Mouse (Mus musculus) thymus, adult 2 months (tissue): ENCODE results near the gene Nav1. TPM values are rescaled to one million over a fixed set of nuclear protein-coding genes. Genes with fewer than 3 reads are reported as not detected.

Experiments
- DNase-seq: peaks from one replicate; pipeline ENCODE4 v3.0.0; 2021
- H3K27ac ChIP-seq: fragments of 200-500 bp; 2 replicates; pipeline ENCODE4 v1.5.1; 2012; ENCODE audit warnings: low read length, control low read depth; ENCODE audit not compliant: control insufficient read depth, insufficient read depth
- H3K27me3 ChIP-seq: fragments of 200-500 bp; 2 replicates; pipeline ENCODE4 v1.6.1; 2012; ENCODE audit warnings: mild to moderate bottlenecking, low read length, moderate library complexity, mixed read lengths; ENCODE audit not compliant: control insufficient read depth, insufficient read depth
- H3K36me3 ChIP-seq: fragments of 200-500 bp; 2 replicates; pipeline ENCODE4 v1.6.1; 2012; ENCODE audit warnings: mild to moderate bottlenecking, low read length, moderate library complexity; ENCODE audit not compliant: control insufficient read depth, insufficient read depth
- H3K4me1 ChIP-seq: fragments of 200-500 bp; replicated peaks from 2 replicates; pipeline ENCODE4 v1.6.1; 2012; ENCODE audit warnings: low read length; ENCODE audit not compliant: control insufficient read depth, insufficient read depth
- H3K4me3 ChIP-seq: fragments of 200-500 bp; 2 replicates; pipeline ENCODE4 v1.5.1; 2012; ENCODE audit warnings: mild to moderate bottlenecking, low read length, control low read depth, moderate library complexity; ENCODE audit not compliant: control insufficient read depth, insufficient read depth
- CTCF ChIP-seq: fragments of 200-500 bp; IDR thresholded peaks from 2 replicates; pipeline ENCODE4 v1.5.1; 2012; ENCODE audit warnings: mild to moderate bottlenecking, control low read depth, low read length, moderate library complexity, borderline replicate concordance; ENCODE audit not compliant: control insufficient read depth, poor library complexity, insufficient read depth; ENCODE audit errors: extremely low read depth
- POLR2A ChIP-seq: fragments of 200-500 bp; IDR thresholded peaks from 2 replicates; pipeline ENCODE4 v1.6.1; 2012; ENCODE audit warnings: mild to moderate bottlenecking, low read length, control low read depth, moderate library complexity; ENCODE audit not compliant: control insufficient read depth, poor library complexity, insufficient read depth; ENCODE audit errors: extremely low read depth
- WGBS: fragments of 180-500 bp; shearing (Covaris S2); methylation state at CpG from one replicate; pipeline ENCODE4 v1.1.7; 2018; 5-methylcytosine and 5-hydroxymethylcytosine counted together
- polyA plus RNA-seq: library from polyadenylated mRNA; depleted of rRNA; stranded (reverse); fragments of >200 nt; gene quantifications from 2 replicates; pipeline ENCODE4 v1.2.3, GENCODE M21; 2012

The Nav1 gene
- polyA plus RNA-seq, 1 experiment: 8.7 TPM

- Histone ChIP-seq H3K36me3 (no peaks in the 10 kb centered on the region), H3K4me3 (no peak overlapping the region), H3K4me1 (no peaks in the 10 kb centered on the region; the same call in 1 of the 2 replicates), H3K27ac (no peak overlapping the region), H3K27me3 (no peaks in the 10 kb centered on the region)
- 43% methylated on average over 11 of the region's 11 CpGs for WGBS
- DNase-seq: no peak
- no peak for TF ChIP-seq CTCF
- no peak for TF ChIP-seq POLR2A
These were observed 3.8 kb downstream of the Nav1 start for GRCm38 (mm10) chr1:135603121-135603870.

- Histone ChIP-seq H3K36me3 (no peaks in the 10 kb centered on the region), H3K27ac (no peak overlapping the region), H3K4me3 (no peak overlapping the region), H3K4me1 (no peaks in the 10 kb centered on the region; the same call in 1 of the 2 replicates), H3K27me3 (no peaks in the 10 kb centered on the region)
- DNase-seq: no peak
- TF ChIP-seq POLR2A (no peak), CTCF (no peak)
- 91% methylated on average over 15 of the region's 15 CpGs for WGBS
These were observed 6.8 kb downstream of the Nav1 start for GRCm38 (mm10) chr1:135600023-135601005.

- no peak overlapping the region for H3K27ac ChIP-seq
- no peak overlapping the region for H3K4me3 ChIP-seq
- no peak for DNase-seq
- WGBS: 62% methylated on average over 8 of the region's 8 CpGs
- no peaks in the 10 kb centered on the region for H3K36me3 ChIP-seq
- TF ChIP-seq POLR2A: no peak
- TF ChIP-seq CTCF: no peak
- H3K27me3 ChIP-seq: no peaks in the 10 kb centered on the region
- H3K4me1 ChIP-seq: no peaks in the 10 kb centered on the region; the same call in 1 of the 2 replicates
These were observed 8.7 kb downstream of the Nav1 start for GRCm38 (mm10) chr1:135598251-135598879.

GRCm38 (mm10) chr1:135594279-135594903 is 12.7 kb downstream of the Nav1 start:
- no peak for DNase-seq
- Histone ChIP-seq H3K27me3 (no peaks in the 10 kb centered on the region), H3K4me3 (no peak overlapping the region), H3K4me1 (no peaks in the 10 kb centered on the region), H3K27ac (no peak overlapping the region), H3K36me3 (no peaks in the 10 kb centered on the region)
- no peak for TF ChIP-seq POLR2A
- no peak for TF ChIP-seq CTCF
- 83% methylated on average over 9 of the region's 9 CpGs for WGBS

- Histone ChIP-seq H3K27me3 (no peaks in the 10 kb centered on the region), H3K36me3 (no peaks in the 10 kb centered on the region), H3K27ac (no peak overlapping the region), H3K4me3 (no peak overlapping the region), H3K4me1 (no peaks in the 10 kb centered on the region)
- TF ChIP-seq CTCF: no peak
- TF ChIP-seq POLR2A: no peak
- no peak for DNase-seq
- 91% methylated on average over 6 of the region's 6 CpGs for WGBS
These were observed 13.4 kb downstream of the Nav1 start for GRCm38 (mm10) chr1:135593560-135594278.

- 95% methylated on average over 9 of the region's 9 CpGs for WGBS
- DNase-seq: no peak
- no peak overlapping the region for H3K27ac ChIP-seq
- H3K4me3 ChIP-seq: no peak overlapping the region
- H3K27me3 ChIP-seq: no peaks in the 10 kb centered on the region
- no peaks in the 10 kb centered on the region for H3K4me1 ChIP-seq
- no peaks in the 10 kb centered on the region for H3K36me3 ChIP-seq
- TF ChIP-seq CTCF (no peak), POLR2A (no peak)
These were observed 16.3 kb downstream of the Nav1 start for GRCm38 (mm10) chr1:135590776-135591175.
